Mouse (Mus musculus): ENCODE data around the gene Sardh.

DNA sequence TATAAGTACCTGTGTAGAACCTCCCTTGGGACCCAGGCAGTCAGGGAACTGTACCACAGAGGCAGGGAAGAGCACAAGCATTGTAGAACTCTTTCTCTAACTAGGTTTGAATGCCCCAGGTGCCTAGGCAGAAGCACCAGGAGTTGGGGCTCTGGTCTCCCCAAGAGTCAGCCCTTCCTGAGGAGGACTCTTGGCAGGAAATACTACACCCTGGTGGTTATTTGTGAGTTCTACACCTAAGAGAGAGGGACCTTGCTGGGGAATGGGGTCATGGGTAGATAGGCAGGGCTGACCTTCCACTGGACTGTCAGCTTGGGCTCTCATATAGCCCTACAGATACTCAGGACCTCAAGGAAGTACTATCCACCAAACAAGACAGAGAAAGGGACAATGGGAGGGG is 3.3 kb upstream of the Sardh start:
- TF ChIP-seq POLR2A (IDR thresholded peaks at IDR 0.05; ENCODE audit: insufficient read depth, low read depth, low read length) = no peak
- TF ChIP-seq CTCF (IDR thresholded peaks at IDR 0.05; ENCODE audit: insufficient read depth, low read depth, low read length) = no peak
